In genomic region chr19:5425906-5426565, GRCm38 (mm10) we compare ENCODE assay signal across 9 mouse cellular contexts. TPM values are rescaled to one million over a fixed set of nuclear protein-coding genes. Genes with fewer than 3 reads are reported as not detected.
DNase-seq lines count a peak whose midpoint lies in the region; ATAC-seq and TF ChIP-seq lines count a peak whose summit lies in the region.
"Had no signal": no experiment of that assay in that cellular context is flagged by ENCODE, and none has a peak within 500 bp of the region (broad histone marks: within the 10 kb centered on the region; RNA-seq: fewer than 3 reads in every experiment).

No protein-coding gene starts in this region.

- no peak for TF ChIP-seq EP300 in heart, postnatal 0 days (IDR thresholded peaks at IDR 0.05; ENCODE audit: low read depth)

- ATAC-seq in heart, postnatal 0 days (ENCODE audit: insufficient read depth, low read depth): no peak
- no peak for ATAC-seq in erythroid progenitor cell, adult 5-6 weeks (replicated peaks; ENCODE audit: low FRiP score, poor library complexity, severe bottlenecking)

- H3K27ac ChIP-seq in left cerebral cortex, adult 2 months: peak overlapping the region; percentile 95; the same call in 1 of the 2 replicates
- H3K27ac ChIP-seq in heart, postnatal 0 days (ENCODE audit: low read depth): peak overlapping the region; percentile 83
- peak overlapping the region; percentile 97 for H3K27ac ChIP-seq in midbrain, embryonic 10.5 days (replicated peaks)

- peaks cover 15% of the 10 kb centered on the region for H3K4me1 ChIP-seq in heart, postnatal 0 days (ENCODE audit: control insufficient read depth, insufficient read depth)
- peaks cover 39% of the 10 kb centered on the region for H3K4me1 ChIP-seq in midbrain, embryonic 10.5 days

- peaks cover 30% of the 10 kb centered on the region for H3K36me3 ChIP-seq in heart, postnatal 0 days (replicated peaks; ENCODE audit: control insufficient read depth, insufficient read depth, low read length)
- peaks cover 45% of the 10 kb centered on the region for H3K36me3 ChIP-seq in midbrain, embryonic 10.5 days

- no peaks in the 10 kb centered on the region for H3K9me3 ChIP-seq in heart, postnatal 0 days (replicated peaks; ENCODE audit: control insufficient read depth, low read length)
- H3K9me3 ChIP-seq in midbrain, embryonic 10.5 days (replicated peaks): no peaks in the 10 kb centered on the region

- DNase-seq in left cerebral cortex, adult 2 months (ENCODE audit: extremely low spot score in 1 of 2, low spot score in 2 of 2): no peak
- DNase-seq in left cerebral cortex, postnatal 14 days (ENCODE audit: low spot score in 2 of 2): no peak
- peak; percentile 67 for DNase-seq in cerebellum, adult 9-10 months
- DNase-seq in heart, postnatal 0 days (ENCODE audit: low spot score): no peak
- DNase-seq in midbrain, embryonic 10.5 days (ENCODE audit: low spot score): no peak
- DNase-seq in ovary, postnatal 36 days (ENCODE audit: low spot score): no peak
- no peak for DNase-seq in right cerebral cortex, postnatal 25 days

- no peaks in the 10 kb centered on the region for H3K27me3 ChIP-seq in heart, postnatal 0 days (ENCODE audit: control insufficient read depth, insufficient read depth, low read length)
- no peaks in the 10 kb centered on the region for H3K27me3 ChIP-seq in midbrain, embryonic 10.5 days (ENCODE audit: low read depth, poor library complexity, severe bottlenecking)

- peak overlapping the region; percentile 96 for H3K4me3 ChIP-seq in left cerebral cortex, adult 2 months
- peak overlapping the region; percentile 61 for H3K4me3 ChIP-seq in heart, postnatal 0 days (ENCODE audit: low read depth, low read length)
- peak overlapping the region; percentile 89 for H3K4me3 ChIP-seq in midbrain, embryonic 10.5 days

- H3K9ac ChIP-seq in heart, postnatal 0 days (replicated peaks; ENCODE audit: low read depth, low read length): peak overlapping the region; percentile 73

- 82% methylated on average over 18 of the region's 18 CpGs for WGBS in heart, postnatal 0 days
- WGBS in midbrain, embryonic 10.5 days: 92% methylated on average over 18 of the region's 18 CpGs

- H3K4me2 ChIP-seq in heart, postnatal 0 days (ENCODE audit: low read depth, low read length): peak overlapping the region; percentile 81

- TF ChIP-seq CTCF in left cerebral cortex, adult 2 months (IDR thresholded peaks at IDR 0.05): no peak
- no peak for TF ChIP-seq CTCF in heart, postnatal 0 days (IDR thresholded peaks at IDR 0.05; ENCODE audit: low read depth)

- intact Hi-C loops in left cerebral cortex, adult 2 months (cut with DNase I): loop anchor here (1.0 to 2.0 kb wide), 3 partner anchors 31 to 59 kb away; partner anchors contain the start of genes Banf1, Ccdc85b, Eif1ad and Sart1
- intact Hi-C loops in left cerebral cortex, postnatal 14 days (cut with DNase I): no loop called here

RNA-seq across cellular contexts. Expression of gene AI837181, which starts 1.1 kb away (rescaled TPM):
- total RNA-seq in left cerebral cortex, adult 2 months (2021): 10 to 100 TPM; 68.0 to 74.1 TPM
- total RNA-seq in left cerebral cortex, postnatal 14 days (2021): 10 to 100 TPM; 60.8 to 63.3 TPM
- total RNA-seq in heart, postnatal 0 days (2014; rRNA removed; ENCODE audit: low replicate concordance): 47.4 and 59.1 TPM in 2 replicates
- polyA plus RNA-seq in heart, postnatal 0 days (2015; fragmentation: Nextera tagmentation; extraction: Ambion mirVana): 38.1 and 40.5 TPM in 2 replicates
- 45.1 and 48.5 TPM in 2 replicates for polyA plus RNA-seq in midbrain, embryonic 10.5 days (2016; fragmentation: Nextera tagmentation; extraction: Ambion mirVana)
- total RNA-seq in erythroid progenitor cell, adult 5-6 weeks (2015; ENCODE audit: low replicate concordance): 11.7 and 16.2 TPM in 2 replicates
- total RNA-seq in erythroid progenitor cell, adult 5-6 weeks (2017; ENCODE audit: low replicate concordance): 1.9 and 13.7 TPM in 2 replicates

RNA-seq across cellular contexts. Expression of gene Drap1, which starts 1.3 kb away (rescaled TPM):
- 100 to 1,000 TPM; 248 to 267 TPM for total RNA-seq in left cerebral cortex, adult 2 months (2021)
- 100 to 1,000 TPM; 168 to 192 TPM for total RNA-seq in left cerebral cortex, postnatal 14 days (2021)
- total RNA-seq in heart, postnatal 0 days (2014; rRNA removed; ENCODE audit: low replicate concordance): 169 and 171 TPM in 2 replicates
- polyA plus RNA-seq in heart, postnatal 0 days (2015; fragmentation: Nextera tagmentation; extraction: Ambion mirVana): 328 and 338 TPM in 2 replicates
- 221 and 228 TPM in 2 replicates for polyA plus RNA-seq in midbrain, embryonic 10.5 days (2016; fragmentation: Nextera tagmentation; extraction: Ambion mirVana)
- total RNA-seq in erythroid progenitor cell, adult 5-6 weeks (2015; ENCODE audit: low replicate concordance): 22.3 and 31.0 TPM in 2 replicates
- 8.3 and 25.4 TPM in 2 replicates for total RNA-seq in erythroid progenitor cell, adult 5-6 weeks (2017; ENCODE audit: low replicate concordance)

RNA-seq across cellular contexts. Expression of gene Fosl1, which starts 21.3 kb away (rescaled TPM):
- total RNA-seq in left cerebral cortex, adult 2 months (2021): under 1 TPM in 1 of 2 experiments, not detected in 1; 0.65 TPM
- total RNA-seq in left cerebral cortex, postnatal 14 days (2021): not detected
- total RNA-seq in heart, postnatal 0 days (2014; rRNA removed; ENCODE audit: low replicate concordance): not detected in 2 replicates
- 0.12 TPM in 1 of 2 replicates, not detected in the other for polyA plus RNA-seq in heart, postnatal 0 days (2015; fragmentation: Nextera tagmentation; extraction: Ambion mirVana)
- not detected in 2 replicates for polyA plus RNA-seq in midbrain, embryonic 10.5 days (2016; fragmentation: Nextera tagmentation; extraction: Ambion mirVana)
- not detected in 2 replicates for total RNA-seq in erythroid progenitor cell, adult 5-6 weeks (2015; ENCODE audit: low replicate concordance)
- total RNA-seq in erythroid progenitor cell, adult 5-6 weeks (2017; ENCODE audit: low replicate concordance): not detected in 2 replicates
- total RNA-seq: neutrophil, adult 5-6 weeks had no signal

RNA-seq across cellular contexts. Expression of gene Tsga10ip, which starts 23.7 kb away (rescaled TPM):
- not detected for total RNA-seq in left cerebral cortex, adult 2 months (2021)
- total RNA-seq in left cerebral cortex, postnatal 14 days (2021): under 1 TPM in 1 of 2 experiments, not detected in 1; 0.29 TPM
- total RNA-seq in heart, postnatal 0 days (2014; rRNA removed; ENCODE audit: low replicate concordance): 0.31 and 3.5 TPM in 2 replicates
- polyA plus RNA-seq in heart, postnatal 0 days (2015; fragmentation: Nextera tagmentation; extraction: Ambion mirVana): 2.5 and 3.5 TPM in 2 replicates
- 0.39 TPM in 1 of 2 replicates, not detected in the other for polyA plus RNA-seq in midbrain, embryonic 10.5 days (2016; fragmentation: Nextera tagmentation; extraction: Ambion mirVana)
- not detected in 2 replicates for total RNA-seq in erythroid progenitor cell, adult 5-6 weeks (2015; ENCODE audit: low replicate concordance)
- total RNA-seq in erythroid progenitor cell, adult 5-6 weeks (2017; ENCODE audit: low replicate concordance): not detected in 2 replicates
- total RNA-seq: neutrophil, adult 5-6 weeks had no signal

RNA-seq across cellular contexts. Expression of gene Ccdc85b, which starts 31.7 kb away (rescaled TPM):
- 10 to 100 TPM; 29.5 to 30.6 TPM for total RNA-seq in left cerebral cortex, adult 2 months (2021)
- 10 to 100 TPM; 25.8 to 26.3 TPM for total RNA-seq in left cerebral cortex, postnatal 14 days (2021)
- 9.2 and 11.3 TPM in 2 replicates for total RNA-seq in heart, postnatal 0 days (2014; rRNA removed; ENCODE audit: low replicate concordance)
- polyA plus RNA-seq in heart, postnatal 0 days (2015; fragmentation: Nextera tagmentation; extraction: Ambion mirVana): 10.2 and 10.6 TPM in 2 replicates
- 5.5 and 6.0 TPM in 2 replicates for polyA plus RNA-seq in midbrain, embryonic 10.5 days (2016; fragmentation: Nextera tagmentation; extraction: Ambion mirVana)
- total RNA-seq in erythroid progenitor cell, adult 5-6 weeks (2015; ENCODE audit: low replicate concordance): not detected in 2 replicates
- 1.2 TPM in 1 of 2 replicates, not detected in the other for total RNA-seq in erythroid progenitor cell, adult 5-6 weeks (2017; ENCODE audit: low replicate concordance)
